Mouse (Mus musculus): ENCODE measurements around the gene Rps27rt.
"Not testable (repeated sequence)": the region's sequence is repeated elsewhere in the genome, so short reads cannot be mapped to it uniquely, and the experiment has no call there.

The Rps27rt gene

DNA sequence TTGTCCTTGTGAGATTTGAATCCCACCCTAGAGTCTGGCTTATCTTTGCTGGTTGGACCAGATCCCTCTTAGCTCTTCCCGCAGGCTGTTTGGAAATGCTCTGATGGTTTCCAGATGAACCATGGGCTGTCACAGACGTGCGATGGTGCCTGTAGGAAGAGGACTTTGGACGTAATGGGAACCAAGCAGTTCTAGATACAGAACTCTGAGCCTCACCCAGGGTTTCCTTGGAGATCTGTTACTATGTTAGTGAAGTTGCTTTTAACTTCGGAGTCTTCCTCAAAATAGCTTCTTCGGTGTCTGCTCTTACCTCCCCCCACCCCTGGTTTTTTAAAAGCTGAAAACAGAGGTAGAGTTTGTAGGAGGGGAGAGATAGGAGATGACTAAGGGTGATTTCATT is 2.6 kb downstream of the Rps27rt start:
- no peak for DNase-seq (ENCODE audit: low read depth)

DNA sequence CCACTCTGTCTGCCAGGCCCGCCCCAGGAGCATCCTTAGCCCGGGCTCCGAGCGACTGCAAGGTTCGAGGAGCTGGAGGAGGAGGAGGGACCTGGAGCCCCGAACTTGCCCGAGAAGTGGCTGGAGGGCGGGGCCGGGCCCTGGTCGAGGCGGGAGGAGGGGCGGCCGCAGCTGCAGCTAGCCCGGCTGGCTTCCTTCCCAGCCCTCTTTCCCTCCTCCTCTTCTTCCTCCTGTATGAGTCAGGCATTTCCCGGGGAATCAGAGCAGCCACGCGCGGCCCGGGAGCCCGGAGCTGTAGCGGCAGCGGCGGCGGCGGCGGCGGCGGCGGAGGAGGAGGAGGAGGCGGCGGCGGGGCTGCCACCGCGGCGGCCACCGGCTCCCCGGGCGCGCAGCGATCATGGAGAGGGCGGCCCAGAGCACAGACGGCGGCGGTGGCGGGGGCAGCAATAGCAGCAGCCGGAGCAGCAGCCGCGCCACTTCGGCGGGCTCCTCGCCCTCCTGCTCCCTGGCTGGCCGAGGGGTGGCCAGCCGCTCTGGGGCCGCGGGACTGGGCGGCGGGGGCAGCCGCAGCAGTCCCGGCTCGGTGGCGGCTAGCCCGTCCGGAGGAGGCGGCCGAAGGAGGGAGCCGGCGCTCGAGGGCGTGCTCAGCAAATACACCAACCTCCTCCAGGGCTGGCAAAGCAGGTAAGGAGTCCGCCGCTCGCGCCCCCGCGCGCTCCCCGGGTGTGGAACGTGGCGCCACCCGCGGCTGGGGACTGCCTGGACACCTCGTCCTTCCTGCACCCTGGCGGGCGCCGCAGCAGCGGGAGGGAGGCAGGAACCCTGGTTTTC is 4.0 kb downstream of the Rps27rt start, which contains the start of gene Osbpl10:
Osbpl10 (plus strand) TSS at position 289 of the 831 bp plus-strand sequence.
- DNase-seq (ENCODE audit: low read depth), result no peak

DNA sequence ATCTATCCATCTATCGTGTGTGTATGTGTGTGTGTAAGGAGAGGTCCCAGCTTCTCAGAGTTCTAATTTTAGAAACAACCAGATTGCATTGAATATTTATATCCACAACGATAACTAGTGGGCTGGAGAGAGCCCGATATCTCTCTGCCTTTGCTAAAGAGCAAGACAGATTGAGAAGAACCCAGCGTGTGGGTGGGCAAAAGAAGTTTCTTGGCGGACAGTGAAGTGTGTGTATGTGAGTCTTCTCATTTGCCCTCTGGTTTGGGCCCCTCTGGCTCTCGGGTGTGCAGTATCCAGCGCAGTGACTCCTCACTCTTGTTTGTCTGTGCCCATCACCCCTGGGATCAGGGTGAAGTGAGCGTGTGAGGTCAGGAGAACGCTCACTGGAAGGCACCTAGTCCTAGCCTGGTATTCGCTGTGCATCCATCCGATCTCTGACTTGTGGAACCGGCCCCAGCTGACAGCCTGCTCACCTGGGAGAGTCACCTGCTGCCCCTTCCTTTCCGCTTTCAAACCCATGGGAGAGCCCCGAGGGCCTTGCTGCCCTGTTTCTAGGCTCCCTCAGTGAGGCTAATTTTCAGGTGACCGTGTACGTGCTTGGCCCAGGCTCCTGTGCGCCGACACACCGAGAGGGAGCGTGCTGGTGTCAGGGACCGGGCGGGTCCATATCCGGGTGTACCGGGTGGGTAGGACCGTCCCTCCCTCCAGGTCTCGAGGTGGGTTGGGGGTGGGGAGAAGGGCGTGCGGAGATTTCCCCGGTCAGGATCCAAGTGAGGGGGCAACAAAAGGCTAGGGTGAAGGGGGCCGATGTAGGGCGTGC is 4.9 kb downstream of the Rps27rt start:
- DNase-seq (ENCODE audit: low read depth), result no peak

DNA sequence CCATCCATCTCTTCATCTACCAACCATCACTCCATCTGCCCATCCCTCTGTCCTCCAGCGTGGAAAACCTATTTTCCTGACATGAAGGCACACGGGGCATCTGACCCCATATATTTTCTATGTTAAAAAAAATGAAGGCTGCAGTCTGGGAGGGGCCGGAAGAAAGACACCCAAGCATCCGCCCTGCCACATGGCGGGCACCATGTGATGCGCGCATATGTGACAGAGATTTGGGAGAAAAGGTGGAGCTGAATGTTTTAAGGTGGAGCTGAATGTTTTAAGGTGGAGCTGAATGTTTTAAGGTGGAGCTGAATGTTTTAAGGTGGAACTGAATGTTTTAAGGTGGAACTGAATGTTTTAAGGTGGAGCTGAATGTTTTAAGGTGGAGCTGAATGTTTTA is 16.3 kb downstream of the Rps27rt start:
- DNase-seq (ENCODE audit: low read depth), result not testable (repeated sequence)

DNA sequence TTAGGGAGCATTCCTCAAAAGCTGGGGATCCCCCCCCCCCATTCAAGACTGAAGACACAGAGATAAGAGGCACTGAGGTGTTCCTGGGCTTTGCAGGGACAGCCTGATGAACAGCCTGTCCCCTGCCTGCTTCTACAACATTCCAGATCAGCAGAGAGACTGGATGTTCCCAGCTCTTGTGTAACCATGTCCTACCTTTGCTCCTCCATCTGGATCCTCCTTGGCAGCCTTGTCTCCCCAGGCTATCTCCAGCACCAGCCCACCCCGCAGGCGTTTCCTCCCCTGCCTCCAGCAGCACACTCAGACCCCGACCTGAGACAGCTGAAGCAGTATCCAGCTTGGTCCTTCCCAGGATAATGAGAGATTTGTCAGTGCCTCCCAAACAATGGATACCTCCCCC is 18.4 kb downstream of the Rps27rt start:
- DNase-seq (ENCODE audit: low read depth), result no peak

DNA sequence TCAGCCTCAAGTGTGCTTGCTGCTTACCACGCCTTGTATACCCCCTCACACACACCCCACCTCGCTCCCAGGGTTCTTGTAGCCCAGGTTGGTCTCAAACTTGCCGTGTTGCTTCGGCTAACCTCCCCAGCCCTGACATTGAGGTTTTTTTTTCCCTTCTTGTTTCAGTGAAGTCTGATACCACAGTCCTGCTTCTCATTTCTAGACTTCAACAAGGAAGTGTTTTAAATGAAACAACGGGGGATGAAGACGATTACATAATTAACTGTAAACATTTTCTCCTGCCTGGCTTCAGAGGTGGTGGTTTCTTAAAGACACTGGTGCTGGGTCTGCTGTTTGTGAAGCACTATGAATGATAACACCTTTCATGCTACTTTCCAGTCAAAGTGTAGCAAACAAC is 21.7 kb downstream of the Rps27rt start:
- DNase-seq (ENCODE audit: low read depth), result no peak

DNA sequence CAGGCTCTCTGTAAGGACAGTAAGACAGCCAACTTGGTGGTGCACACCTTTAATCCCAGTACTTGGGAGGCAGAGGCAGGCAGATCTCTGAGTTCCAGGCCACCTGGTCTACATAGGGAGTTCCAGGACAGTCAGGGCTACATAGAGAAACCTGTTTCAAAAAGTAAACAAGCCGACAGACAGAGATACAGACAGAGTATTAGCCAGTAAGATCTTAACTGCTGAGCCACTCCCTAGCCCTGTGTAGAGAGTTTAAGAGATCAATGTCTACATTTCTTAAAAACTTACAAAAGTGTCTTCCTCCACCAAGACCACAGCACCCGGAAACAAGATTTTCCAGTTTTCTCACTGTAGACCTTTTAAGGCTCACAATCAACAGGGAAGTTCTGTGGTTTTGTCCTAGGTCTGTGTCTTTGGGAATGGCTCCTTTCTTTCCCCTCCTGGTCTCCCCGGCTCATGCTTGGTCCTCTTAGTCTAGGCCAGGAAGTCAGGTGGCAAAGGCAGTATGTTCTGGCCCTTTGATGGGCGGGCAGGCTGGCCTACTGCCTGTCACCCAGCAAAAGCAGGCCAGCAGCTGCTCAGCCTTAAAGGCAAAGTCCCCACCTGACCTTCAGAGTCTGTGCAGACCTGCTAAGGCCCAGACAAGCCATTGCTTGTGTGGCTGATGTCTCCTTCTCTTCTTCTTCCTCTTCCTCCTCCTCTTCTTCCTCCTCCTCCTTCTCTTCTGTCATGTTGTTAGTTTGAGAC is 22.3 kb downstream of the Rps27rt start:
- DNase-seq (ENCODE audit: low read depth), result no peak

DNA sequence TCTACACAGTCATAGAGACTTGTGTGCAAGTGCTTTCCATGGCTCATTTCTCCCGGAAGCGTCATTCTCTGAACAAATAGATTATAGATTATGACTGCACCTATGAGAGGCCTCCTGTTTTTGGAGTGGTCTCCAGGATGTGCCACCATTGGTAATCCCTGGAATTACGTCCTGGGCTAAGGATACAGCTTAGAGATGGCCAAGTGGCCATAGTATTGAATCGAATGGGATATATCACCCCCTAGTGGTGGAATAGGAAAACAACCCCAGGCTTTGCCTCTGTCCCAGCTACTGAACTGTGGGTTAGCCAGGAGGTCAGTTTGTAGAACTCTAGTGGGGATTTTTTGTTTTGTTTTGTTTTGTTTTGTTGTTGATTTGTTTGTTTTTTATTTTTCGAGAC is 25.6 kb downstream of the Rps27rt start:
- DNase-seq (ENCODE audit: low read depth), result peak; percentile 53

DNA sequence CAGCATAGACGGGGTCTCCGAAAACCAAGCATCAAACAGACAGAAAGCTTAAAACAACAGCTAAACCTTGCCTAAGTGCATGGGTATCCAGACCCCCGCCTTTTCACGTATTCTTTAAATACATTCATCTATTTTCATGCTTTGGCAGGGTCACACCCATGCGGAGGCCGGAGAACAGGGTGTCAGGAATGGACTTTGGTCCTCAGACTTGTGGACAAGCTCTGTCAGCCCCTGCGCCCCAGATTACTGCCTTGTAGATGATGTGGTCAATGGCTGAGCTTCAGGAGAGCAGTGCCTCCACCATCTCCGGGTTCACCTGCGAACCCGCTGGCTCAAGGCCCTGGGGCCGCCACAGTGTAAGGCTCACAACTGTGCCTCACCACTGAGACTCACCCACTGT is 27.2 kb downstream of the Rps27rt start:
- no peak for DNase-seq (ENCODE audit: low read depth)

DNA sequence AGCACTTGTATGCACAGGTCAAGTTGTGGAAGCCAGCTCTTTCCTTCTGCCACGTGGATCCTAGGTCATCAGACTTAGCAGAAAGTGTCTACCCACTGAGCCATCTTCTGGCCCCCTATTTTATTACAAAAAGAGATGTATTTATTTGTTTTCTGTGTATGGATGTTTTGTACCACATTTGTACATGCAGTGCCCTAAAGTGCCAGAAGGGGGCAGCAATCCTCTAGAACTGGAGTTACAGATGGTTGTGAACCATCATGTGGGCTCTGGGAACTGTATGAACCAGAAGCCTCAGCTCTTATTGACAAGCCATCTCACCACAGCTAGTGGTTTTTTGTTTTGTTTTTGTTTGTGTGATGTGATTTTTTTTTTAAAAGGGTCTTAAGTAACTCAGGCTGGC is 29.7 kb downstream of the Rps27rt start:
- peak; percentile 28 for DNase-seq (ENCODE audit: low read depth)

DNA sequence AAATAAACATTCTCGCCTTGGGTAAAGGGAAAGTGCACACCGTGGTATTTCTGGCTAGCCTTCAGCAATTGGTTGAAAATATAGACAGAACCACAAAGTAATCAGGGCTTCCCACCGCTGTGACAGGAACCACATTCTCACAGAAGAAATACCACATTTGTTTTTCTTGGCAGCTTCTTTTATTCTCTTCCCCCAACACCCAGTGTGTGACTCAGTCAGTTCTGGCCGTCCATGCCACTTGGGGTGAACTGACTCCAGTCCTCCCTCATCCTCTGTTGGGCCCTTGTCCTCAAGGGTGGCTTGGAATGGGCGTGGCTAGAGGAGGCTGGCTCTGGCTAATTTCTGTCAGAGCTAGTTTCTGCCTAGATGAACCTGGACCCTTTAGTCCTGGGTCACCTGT is 34.1 kb downstream of the Rps27rt start:
- peak; percentile 97 for DNase-seq (ENCODE audit: low read depth)

DNA sequence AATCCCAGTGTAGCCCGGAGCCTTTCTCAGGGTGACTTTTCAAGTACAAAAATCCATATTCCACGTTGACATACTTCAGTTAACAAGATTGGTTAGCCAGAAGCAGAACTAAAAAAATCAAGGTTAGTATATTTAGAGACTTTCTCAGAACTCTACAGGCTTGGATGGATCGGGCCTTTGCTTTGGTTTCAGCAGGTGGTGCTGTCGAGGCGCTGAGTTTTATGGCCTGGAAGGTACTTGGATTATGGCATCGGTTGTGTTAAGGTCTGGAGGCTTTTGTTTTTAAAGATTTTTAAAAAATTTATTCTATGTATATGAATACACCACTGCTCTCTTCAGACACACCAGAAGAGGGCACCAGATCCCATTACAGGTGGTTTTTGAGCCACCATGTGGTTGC is 37.0 kb downstream of the Rps27rt start:
- DNase-seq (ENCODE audit: low read depth), result no peak

DNA sequence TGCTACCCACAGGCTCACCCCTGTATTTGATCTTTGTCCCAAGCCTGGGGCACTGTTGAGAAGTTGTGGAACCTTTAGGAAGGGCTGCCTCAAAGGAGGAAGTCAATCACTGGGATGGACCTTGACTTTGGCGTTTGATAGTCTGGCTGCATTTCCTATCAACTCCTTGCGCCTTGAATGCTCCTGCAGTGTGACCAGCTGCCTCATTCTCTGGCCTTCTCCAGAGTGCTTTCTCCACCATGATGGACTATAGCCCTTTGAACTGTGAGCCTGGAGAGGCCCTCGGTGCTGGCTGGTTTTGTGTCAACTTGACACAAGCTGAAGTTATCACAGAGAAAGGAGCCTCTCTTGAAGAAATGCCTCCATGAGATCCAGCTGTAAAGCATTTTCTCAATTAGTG is 37.9 kb downstream of the Rps27rt start:
- no peak for DNase-seq (ENCODE audit: low read depth)

DNA sequence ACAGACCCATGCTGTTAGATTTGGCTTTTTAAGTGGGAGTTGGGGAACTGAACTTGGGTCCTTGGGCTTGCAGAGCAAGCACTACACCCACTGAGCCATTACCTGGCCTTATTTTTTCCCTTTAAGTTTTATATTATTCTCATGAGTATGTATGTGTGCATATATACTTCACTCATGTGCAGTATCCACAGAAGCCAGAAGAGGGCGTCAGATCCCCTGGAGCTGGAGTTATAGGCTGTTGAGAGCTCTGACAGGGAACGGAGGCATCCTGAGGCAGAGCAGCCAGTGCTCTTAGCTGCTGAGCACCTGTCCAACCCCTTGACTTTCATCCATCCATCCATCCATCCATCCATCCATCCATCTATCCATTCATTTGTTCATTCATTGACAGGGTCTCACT is 45.9 kb downstream of the Rps27rt start:
- no peak for DNase-seq (ENCODE audit: low read depth)

DNA sequence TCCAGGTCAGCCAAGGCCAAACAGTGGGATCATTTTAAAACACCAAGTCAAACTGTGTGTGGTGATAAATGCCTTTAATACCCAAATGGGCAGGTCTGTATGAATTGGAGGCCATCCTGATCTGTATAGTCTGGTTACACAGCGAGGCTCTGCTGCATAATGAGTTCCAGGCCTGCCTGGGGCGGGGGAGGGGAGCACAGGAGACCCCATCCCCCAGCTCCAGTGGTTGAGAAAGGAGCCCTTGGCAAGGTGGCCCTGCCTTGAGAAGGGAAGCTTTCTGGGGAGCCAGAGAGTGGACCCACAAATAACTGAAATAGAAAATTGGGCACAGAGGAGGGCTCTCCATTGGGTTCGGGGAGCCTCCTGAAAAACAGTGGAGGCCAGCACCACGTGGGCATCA is 47.2 kb downstream of the Rps27rt start:
- DNase-seq (ENCODE audit: low read depth), result no peak

DNA sequence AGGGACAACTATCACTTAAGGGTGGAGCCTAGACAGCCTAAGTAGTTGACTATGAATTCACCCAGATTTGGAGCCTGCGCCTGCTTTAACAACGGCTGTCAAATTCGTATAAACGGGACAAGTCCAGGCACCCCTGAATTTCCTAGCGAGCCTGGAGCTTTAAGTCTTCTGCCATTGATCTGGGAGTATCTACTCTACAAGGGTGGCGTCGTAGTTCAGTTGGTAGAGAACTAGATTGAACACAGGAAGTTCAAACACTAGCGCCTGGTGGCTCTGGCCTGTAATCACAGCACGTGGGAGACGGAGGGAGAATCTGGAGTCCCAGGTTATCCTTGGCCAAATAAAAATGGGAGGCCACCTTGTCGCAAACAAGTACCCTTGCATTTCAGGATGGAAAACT is 48.3 kb downstream of the Rps27rt start:
- no peak for DNase-seq (ENCODE audit: low read depth)

DNA sequence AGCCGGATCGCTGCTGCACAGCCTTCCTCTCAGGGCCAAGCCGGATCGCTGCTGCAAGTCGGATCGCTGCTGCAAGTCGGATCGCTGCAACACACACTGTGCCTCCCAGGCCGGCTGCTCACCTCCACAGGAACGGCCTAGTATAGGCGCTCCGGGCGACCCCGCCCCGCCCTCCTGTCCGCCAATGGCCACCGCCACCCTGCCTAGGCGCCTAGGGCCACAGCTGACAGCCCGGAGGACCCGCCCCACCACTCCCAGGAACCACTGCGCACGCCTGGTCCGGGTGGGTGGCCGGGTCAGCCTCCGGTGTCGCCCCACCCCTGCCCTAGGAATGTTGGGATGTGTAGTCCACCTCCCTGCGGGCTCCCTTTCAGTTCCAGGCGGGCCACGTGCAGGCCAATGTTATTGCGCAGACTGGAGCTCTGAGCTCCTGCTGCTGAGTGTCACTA is 48.8 kb downstream of the Rps27rt start, which contains the start of gene Gpd1l:
Gpd1l (minus strand) TSS at position 265 of the 449 bp plus-strand sequence.
- DNase-seq (ENCODE audit: low read depth), result peak; percentile 94

DNA sequence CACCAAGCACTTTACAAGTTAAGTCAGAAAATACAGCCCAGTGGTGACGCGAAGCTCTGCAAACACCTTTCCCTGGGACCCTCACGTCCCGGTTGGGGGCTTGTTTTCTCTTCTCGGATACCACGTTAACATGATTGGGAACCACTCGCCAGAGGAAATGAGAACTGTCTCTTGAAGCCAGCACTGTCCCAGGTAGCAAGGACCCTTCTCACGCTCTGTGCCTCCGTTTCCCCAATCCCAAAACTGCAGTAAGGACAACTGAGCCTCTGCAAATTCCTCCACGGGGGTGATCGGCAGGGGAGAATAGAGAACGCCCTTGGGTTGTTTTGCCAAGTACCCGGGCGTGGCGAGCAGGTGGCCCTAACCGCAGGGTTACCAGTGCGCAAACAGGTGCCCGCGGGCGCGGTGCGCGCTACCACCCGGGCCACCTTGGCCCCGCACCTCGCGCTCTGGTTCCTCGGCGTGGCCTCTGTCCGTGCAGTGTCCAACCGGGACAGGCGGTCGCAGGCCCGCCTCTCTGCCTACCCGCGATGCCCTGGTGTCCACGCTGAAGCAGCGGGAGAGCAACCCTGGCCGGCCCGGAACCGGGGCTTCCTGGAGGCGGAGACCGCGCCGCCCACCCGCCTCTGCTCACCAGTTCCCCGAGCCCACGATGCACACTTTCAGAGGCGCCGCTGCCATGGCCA is 49.4 kb downstream of the Rps27rt start:
- no peak for DNase-seq (ENCODE audit: low read depth)

DNA sequence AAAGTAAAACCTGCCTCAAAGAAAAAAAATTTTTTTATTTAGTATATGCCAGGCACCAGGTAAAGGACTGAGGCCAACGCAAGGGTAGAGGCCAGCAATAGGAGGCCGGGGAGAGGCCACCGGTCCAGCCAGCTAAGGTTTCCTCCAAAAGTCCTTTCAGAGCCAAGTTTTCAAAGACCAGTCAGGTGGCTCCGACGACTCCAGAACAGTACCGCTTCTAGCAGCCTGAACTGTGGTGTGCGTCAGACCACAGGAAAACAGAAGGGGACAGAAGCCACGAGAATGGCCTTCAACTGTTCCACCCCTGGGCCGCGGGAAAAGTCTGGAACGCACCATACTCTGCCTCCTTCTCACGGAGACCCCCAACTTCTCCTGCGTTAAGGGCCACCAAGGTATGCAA is 49.9 kb downstream of the Rps27rt start:
- DNase-seq (ENCODE audit: low read depth), result peak; percentile 67
